Mouse (Mus musculus) neural tube, embryonic 14.5 days (tissue): Measurements from ENCODE around the gene Zfp3. TPM values are rescaled to one million over a fixed set of nuclear protein-coding genes. Genes with fewer than 3 reads are reported as not detected.

ENCODE experiments used
- ATAC-seq: fragments of 200-750 bp; cut with Nextera tagmentation; 2 replicates; pipeline ENCODE4 v1.8.0; 2017; ENCODE audit warnings: low read depth, mild to moderate bottlenecking, moderate TSS enrichment, moderate library complexity
- H3K27ac ChIP-seq: fragments of 300-500 bp; sonication (generic); 2 replicates; pipeline ENCODE4 v1.5.1; 2014; ENCODE audit warnings: low read depth, mild to moderate bottlenecking, control low read depth, low read length, moderate library complexity, mixed read lengths
- H3K27me3 ChIP-seq: fragments of 300-500 bp; sonication (generic); 2 replicates; pipeline ENCODE4 v1.6.1; 2014; ENCODE audit warnings: low read length; ENCODE audit not compliant: control insufficient read depth, insufficient read depth
- H3K36me3 ChIP-seq: fragments of 300-500 bp; sonication (generic); 2 replicates; pipeline ENCODE4 v1.6.1; 2014; ENCODE audit warnings: low read length, mixed read lengths; ENCODE audit not compliant: control insufficient read depth, insufficient read depth
- H3K4me1 ChIP-seq: fragments of 300-500 bp; sonication (generic); 2 replicates; pipeline ENCODE4 v1.6.1; 2014; ENCODE audit warnings: low read length; ENCODE audit not compliant: control insufficient read depth, insufficient read depth
- H3K4me2 ChIP-seq: fragments of 300-500 bp; sonication (generic); 2 replicates; pipeline ENCODE4 v1.6.1; 2014; ENCODE audit warnings: mild to moderate bottlenecking, low read depth, low read length, control low read depth
- H3K4me3 ChIP-seq: fragments of 300-500 bp; sonication (generic); 2 replicates; pipeline ENCODE4 v1.5.1; 2014; ENCODE audit warnings: low read depth, low read length, control low read depth, mixed read lengths
- H3K9ac ChIP-seq: fragments of 300-500 bp; sonication (generic); replicated peaks from 2 replicates; pipeline ENCODE4 v1.6.1; 2014; ENCODE audit warnings: low read depth, mild to moderate bottlenecking, control low read depth, low read length, mixed read lengths
- H3K9me3 ChIP-seq: fragments of 300-500 bp; sonication (generic); 2 replicates; pipeline ENCODE4 v1.6.1; 2016; ENCODE audit warnings: low read length; ENCODE audit not compliant: control insufficient read depth
- WGBS: fragments of 180-500 bp; shearing (Covaris S2); extraction: QIAGEN DNeasy Blood & Tissue Kit; methylation state at CpG from one replicate; pipeline ENCODE4 v1.1.7; 2014; 5-methylcytosine and 5-hydroxymethylcytosine counted together
- polyA plus RNA-seq: library from polyadenylated mRNA; unstranded; fragments of >200 nt; fragmentation: Nextera tagmentation; extraction: Ambion mirVana; gene quantifications from 2 replicates; pipeline ENCODE4 v1.2.1, GENCODE M21; 2014

Zfp3 gene
- polyA plus RNA-seq, 1 experiment from 2014 or later, result 19.8 TPM

GRCm38 (mm10) chr11:70809011-70809410 lies 45.0 kb downstream of the Zfp3 start:
- no peaks in the 10 kb centered on the region for H3K9me3 ChIP-seq
- H3K4me3 ChIP-seq, result no peak overlapping the region
- no peak for ATAC-seq
- no peaks in the 10 kb centered on the region for H3K4me1 ChIP-seq
- no peak overlapping the region for H3K27ac ChIP-seq
- H3K4me2 ChIP-seq, result no peak overlapping the region
- H3K27me3 ChIP-seq, result no peaks in the 10 kb centered on the region
- H3K36me3 ChIP-seq, result no peaks in the 10 kb centered on the region
- 18% methylated on average over 1 of the region's 1 CpGs for WGBS
- H3K9ac ChIP-seq, result no peak overlapping the region

DNA sequence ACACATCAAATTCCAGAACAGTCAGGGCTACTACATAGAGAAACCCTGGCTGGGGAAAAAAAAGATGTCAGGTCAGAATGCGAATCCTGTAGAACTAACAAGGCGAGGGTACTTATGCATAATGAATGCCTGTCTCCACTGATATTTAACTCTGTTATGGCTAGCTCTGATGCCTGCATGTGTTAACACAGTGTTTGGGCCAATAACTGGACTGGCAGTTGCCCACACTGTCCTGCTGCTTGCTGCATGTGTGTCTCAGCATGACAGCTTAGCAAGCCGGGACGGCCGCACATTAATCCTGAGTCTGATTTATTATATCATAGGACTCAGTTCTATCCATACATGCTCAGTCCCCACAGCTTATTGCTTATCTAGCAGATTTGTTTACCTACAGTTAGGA lies 47.0 kb downstream of the Zfp3 start:
- Histone ChIP-seq H3K36me3 (no peaks in the 10 kb centered on the region), H3K27ac (no peak overlapping the region), H3K27me3 (no peaks in the 10 kb centered on the region), H3K4me3 (no peak overlapping the region), H3K9me3 (no peaks in the 10 kb centered on the region), H3K9ac (no peak overlapping the region), H3K4me2 (no peak overlapping the region), H3K4me1 (no peaks in the 10 kb centered on the region)
- ATAC-seq, result no peak
- WGBS, result 78% methylated on average over 5 of the region's 5 CpGs

GRCm38 (mm10) chr11:70811471-70812240 lies 47.6 kb downstream of the Zfp3 start:
- Histone ChIP-seq H3K27me3 (no peaks in the 10 kb centered on the region), H3K9ac (no peak overlapping the region), H3K4me1 (no peaks in the 10 kb centered on the region), H3K36me3 (no peaks in the 10 kb centered on the region), H3K9me3 (no peaks in the 10 kb centered on the region), H3K27ac (no peak overlapping the region), H3K4me2 (no peak overlapping the region), H3K4me3 (no peak overlapping the region)
- WGBS, result 81% methylated on average over 13 of the region's 13 CpGs
- no peak for ATAC-seq

GRCm38 (mm10) chr11:70812365-70812764 lies 48.4 kb downstream of the Zfp3 start, which contains the start of gene Scimp:
Gene Scimp, minus strand, starts transcription at chr11:70812586.
- H3K27ac ChIP-seq, result no peak within 1 kb of the TSS

DNA sequence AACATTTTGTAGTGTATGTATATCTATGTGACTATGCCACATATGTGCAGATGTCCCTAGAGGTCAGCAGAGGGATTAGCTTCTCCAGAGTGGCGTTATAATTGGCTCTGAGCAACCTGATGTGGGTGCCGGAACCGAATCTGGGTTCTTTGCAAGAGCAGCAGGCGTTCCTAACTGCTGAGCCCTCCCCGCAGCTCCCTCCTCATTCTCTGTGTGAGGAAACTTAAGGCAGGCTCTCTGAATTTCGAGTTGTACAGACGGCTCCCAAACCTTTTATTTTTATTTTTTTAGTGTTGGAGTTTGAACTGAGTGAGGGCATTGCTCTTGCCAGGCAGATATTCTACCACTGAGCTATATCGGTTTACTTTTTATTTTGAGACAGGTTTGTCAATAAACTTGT lies 51.1 kb downstream of the Zfp3 start:
- 86% methylated on average over 8 of the region's 8 CpGs for WGBS
- Histone ChIP-seq H3K4me1 (no peaks in the 10 kb centered on the region), H3K36me3 (no peaks in the 10 kb centered on the region), H3K27me3 (no peaks in the 10 kb centered on the region), H3K9me3 (no peaks in the 10 kb centered on the region), H3K27ac (no peak overlapping the region), H3K4me3 (no peak overlapping the region), H3K9ac (no peak overlapping the region), H3K4me2 (no peak overlapping the region)
- no peak for ATAC-seq

More at GRCm38 (mm10) chr11:70812365-70812764, 48.4 kb downstream of the Zfp3 start, which contains the start of gene Scimp:
- 88% methylated on average over 7 of the region's 7 CpGs for WGBS
- Histone ChIP-seq H3K9ac (no peak within 1 kb of the TSS), H3K4me3 (no peak within 1 kb of the TSS), H3K36me3 (no peaks in the 10 kb centered on the region), H3K9me3 (no peaks in the 10 kb centered on the region), H3K4me2 (no peak within 1 kb of the TSS), H3K4me1 (no peaks in the 10 kb centered on the region), H3K27me3 (no peaks in the 10 kb centered on the region)
- ATAC-seq, result no peak

- Histone ChIP-seq H3K9ac (no peak overlapping the region), H3K27me3 (no peaks in the 10 kb centered on the region), H3K4me3 (no peak overlapping the region), H3K9me3 (no peaks in the 10 kb centered on the region), H3K36me3 (no peaks in the 10 kb centered on the region), H3K4me1 (no peaks in the 10 kb centered on the region), H3K27ac (no peak overlapping the region), H3K4me2 (no peak overlapping the region)
- WGBS, result 32% methylated on average over 6 of the region's 6 CpGs
- no peak for ATAC-seq
These were observed 51.6 kb downstream of the Zfp3 start for GRCm38 (mm10) chr11:70815498-70816078.

GRCm38 (mm10) chr11:70816770-70817169 lies 52.8 kb downstream of the Zfp3 start:
- Histone ChIP-seq H3K27ac (no peak overlapping the region), H3K4me1 (no peaks in the 10 kb centered on the region), H3K9me3 (no peaks in the 10 kb centered on the region), H3K9ac (no peak overlapping the region), H3K4me2 (no peak overlapping the region), H3K27me3 (no peaks in the 10 kb centered on the region), H3K4me3 (no peak overlapping the region), H3K36me3 (no peaks in the 10 kb centered on the region)
- 73% methylated on average over 4 of the region's 4 CpGs for WGBS
- ATAC-seq, result no peak

DNA sequence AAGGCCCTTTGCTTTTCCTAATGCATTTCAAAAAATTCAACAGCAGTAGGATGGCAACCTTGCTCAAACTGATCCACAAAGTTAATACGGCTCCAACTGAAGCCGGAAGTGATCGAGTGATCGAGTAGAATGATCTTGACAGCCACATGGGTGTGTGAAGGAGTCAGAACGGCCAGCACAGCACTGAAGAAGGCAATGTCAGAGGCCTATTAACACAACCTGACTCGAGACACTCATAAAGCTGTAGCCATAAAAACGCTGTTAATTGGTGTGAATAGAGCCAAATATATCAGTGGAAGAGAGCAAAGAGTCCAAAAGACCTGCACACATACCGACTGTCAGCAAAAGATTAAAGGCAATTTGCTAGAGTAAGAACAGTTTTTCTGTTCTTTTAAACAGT lies 56.1 kb downstream of the Zfp3 start:
- Histone ChIP-seq H3K4me1 (no peaks in the 10 kb centered on the region), H3K27ac (no peak overlapping the region), H3K4me3 (no peak overlapping the region), H3K4me2 (no peak overlapping the region), H3K9ac (no peak overlapping the region), H3K36me3 (no peaks in the 10 kb centered on the region), H3K27me3 (no peaks in the 10 kb centered on the region), H3K9me3 (no peaks in the 10 kb centered on the region)
- no peak for ATAC-seq
- 63% methylated on average over 8 of the region's 8 CpGs for WGBS

- H3K4me2 ChIP-seq, result no peak overlapping the region
- WGBS, result 62% methylated on average over 17 of the region's 17 CpGs
- H3K4me3 ChIP-seq, result no peak overlapping the region
- ATAC-seq, result no peak
- H3K4me1 ChIP-seq, result no peaks in the 10 kb centered on the region
- H3K9ac ChIP-seq, result no peak overlapping the region
- no peaks in the 10 kb centered on the region for H3K27me3 ChIP-seq
- no peaks in the 10 kb centered on the region for H3K36me3 ChIP-seq
- H3K27ac ChIP-seq, result no peak overlapping the region
- H3K9me3 ChIP-seq, result no peaks in the 10 kb centered on the region
These were observed 58.0 kb downstream of the Zfp3 start for GRCm38 (mm10) chr11:70821728-70822591.
